Mouse (Mus musculus): ENCODE measurements around the gene Klra4. TPM values are rescaled to one million over a fixed set of nuclear protein-coding genes. Genes with fewer than 3 reads are reported as not detected.
"Not testable (repeated sequence)": the region's sequence is repeated elsewhere in the genome, so short reads cannot be mapped to it uniquely, and the experiment has no call there.

Klra4 gene
- 0.30 and 0.86 TPM in 2 replicates for polyA plus RNA-seq (2012; rRNA removed)

DNA sequence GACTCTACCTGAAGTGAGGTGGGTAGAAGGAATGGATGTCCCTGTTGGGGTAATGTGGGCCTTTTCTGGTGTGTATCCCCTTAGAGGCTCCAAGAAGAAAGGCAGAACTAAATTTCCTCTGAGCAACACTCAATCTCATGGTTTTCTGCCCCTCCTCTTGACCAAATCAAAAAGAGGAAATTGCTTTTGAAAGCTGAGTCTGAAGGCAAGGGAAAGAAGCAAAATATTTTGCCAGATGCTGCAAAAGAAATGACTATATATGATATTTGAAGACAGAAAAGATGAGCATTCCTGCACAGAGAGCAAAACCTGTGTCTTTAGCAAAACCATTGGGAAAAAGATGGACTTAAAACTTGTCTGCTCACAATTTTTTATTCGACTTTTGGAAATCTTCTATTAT lies at the start of gene Klra4:
Klra4 (minus strand) TSS at position 101 of the 400 bp plus-strand sequence.
- DNase-seq (ENCODE audit: low spot score): not testable (repeated sequence)

DNA sequence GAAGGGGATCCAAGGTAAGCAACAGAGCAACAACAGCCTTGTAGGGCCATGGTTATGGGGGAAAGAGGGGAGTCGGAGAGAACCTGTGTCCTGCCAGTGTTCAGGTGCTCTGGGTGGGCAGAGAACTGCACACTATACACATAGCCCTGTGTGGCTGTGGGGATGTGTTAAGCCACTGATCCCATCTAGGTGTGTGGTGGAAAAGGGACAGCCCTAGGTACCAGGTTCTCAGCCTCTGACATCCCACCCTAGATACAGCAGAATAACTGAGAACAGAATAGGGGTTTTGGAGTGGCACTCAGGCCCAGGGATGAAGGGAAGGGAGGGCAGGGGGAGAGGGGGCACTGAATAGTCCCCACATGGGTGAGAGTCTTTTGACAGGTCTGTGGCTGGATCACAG lies 43.4 kb upstream of the Klra4 start:
- DNase-seq (ENCODE audit: low spot score): no peak

DNA sequence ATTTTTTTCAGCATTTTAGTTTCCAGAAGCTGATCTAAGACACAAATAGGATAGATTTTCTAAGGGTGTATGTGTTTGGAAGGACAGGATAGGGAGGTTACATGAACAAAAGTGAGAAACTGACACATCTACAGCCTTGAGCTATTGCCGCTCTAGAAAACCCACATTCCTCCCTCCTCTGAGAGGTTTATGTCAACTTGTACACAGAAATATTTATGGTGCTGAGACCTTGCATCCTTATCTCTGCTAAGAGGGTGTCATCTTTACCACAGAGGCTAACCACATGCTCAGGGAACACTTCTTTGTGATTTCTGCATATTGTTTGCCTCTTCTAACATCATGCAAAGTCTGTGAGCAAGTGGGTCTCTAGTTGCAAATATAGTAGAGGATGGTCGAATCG lies 35.7 kb upstream of the Klra4 start:
- not testable (repeated sequence) for DNase-seq (ENCODE audit: low spot score)

DNA sequence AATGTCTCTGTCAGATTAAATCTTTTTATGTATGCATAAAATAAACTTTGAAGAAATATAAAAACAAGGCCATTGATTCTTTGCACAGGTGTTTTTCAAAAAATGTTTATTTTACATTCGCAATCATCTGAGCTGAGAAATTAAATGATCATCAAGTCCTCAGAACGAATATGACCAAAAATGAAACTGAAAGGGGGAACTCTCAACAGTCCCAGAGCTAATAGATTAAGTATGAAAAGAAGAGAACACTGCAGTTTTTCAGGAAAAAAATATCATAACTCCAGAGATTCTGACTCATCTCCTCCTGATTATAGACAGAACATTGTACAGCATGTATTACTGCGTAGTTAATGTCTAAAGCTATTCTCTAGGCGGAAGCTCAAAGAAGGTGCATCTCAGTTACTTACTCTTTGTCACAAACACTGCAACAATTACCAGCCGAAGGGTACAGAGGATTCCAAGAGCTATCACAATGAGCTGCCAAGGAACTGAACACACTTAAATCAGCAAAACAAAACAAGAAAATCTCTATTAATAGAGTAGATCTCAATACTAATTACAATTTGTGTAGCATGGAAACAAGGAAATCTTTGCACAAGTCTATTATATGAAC lies 25.4 kb upstream of the Klra4 start:
- no peak for DNase-seq (ENCODE audit: low spot score)

DNA sequence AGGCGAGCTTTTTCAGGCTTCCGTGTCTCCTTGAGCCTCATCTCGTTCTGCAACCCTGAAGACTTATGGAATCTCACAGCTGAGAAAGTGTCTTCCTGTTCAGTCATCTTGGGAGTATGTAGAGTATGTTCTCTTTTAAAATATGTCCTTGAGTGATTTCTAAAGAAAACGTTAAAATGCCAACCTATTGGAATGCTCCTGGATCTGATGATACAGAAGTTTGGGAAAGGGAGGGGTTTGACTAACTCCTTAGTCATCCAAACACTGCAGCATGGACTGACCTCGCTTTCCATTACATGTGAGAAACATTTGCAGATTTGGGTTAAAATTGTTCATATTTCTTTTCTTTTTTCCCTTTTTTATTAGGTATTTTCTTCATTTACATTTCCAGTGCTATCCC lies 1.9 kb downstream of the Klra4 start:
- DNase-seq (ENCODE audit: low spot score): no peak

DNA sequence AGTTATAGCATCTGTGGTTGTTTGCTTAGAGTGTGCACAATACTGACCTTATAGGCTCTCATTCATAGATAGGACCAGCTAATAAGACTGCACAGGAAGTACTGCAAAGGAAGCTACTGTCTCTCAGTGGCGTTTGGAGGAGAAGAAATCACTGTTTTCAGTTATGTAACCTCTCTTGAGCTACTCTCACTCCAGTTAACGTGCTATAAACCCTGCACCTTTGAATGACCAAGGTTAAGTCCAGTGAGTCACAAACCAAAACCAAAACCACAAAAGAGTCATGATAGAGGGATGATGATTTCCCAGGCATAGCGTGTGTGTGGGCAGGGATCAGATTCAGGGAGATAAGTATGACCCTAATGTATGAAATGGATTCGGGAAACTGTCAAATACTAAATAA lies 31.9 kb downstream of the Klra4 start:
- not testable (repeated sequence) for DNase-seq (ENCODE audit: low spot score)

DNA sequence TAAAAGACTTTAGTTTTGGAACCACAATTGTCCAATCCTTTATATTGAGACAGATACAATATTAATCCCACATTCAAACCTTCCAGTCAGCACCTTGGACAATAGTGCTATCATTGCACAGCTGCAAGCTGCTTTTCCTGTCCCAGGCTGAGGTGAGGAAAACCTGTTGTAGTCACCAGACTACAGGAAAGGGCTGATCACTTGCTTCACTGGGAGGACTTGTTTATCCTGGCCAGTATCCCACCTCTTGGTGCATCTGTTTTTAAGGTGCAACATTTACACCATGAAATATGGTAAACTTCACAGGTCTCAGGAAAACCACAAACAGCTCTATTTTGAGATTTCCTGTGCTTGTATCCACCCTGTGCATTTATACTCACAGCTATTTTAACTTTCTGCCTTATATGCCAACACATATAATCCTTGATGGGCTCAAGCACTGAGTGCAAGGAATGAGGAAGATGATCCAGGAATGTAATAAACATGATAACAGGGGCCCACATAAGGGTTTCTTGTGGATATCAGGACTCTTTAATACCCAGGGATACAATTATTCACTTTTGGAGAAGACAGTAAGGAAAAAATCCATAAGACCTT lies 35.5 kb downstream of the Klra4 start:
- DNase-seq (ENCODE audit: low spot score): not testable (repeated sequence)

DNA sequence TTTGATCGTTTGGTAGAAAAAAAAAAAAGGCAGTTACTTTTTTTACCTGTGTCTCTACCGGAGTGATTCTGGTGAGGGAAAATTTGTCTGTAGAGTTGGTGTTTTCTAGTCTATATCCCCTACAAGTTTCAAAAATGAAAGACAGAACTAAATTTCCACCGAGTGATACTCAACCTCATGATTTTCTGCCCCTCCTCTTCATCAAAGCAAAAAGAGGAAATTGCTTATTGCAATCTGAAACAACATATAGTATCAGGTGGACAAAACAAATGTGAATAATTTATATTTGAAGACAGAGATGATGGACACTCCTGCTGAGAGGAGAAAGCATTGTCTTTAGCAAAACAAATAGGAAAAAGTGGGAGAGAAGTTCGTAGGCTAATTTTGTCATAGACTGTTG lies 40.2 kb downstream of the Klra4 start, which contains the start of gene Klra6:
Klra6 (minus strand) TSS at position 101 of the 400 bp plus-strand sequence.
- DNase-seq (ENCODE audit: low spot score): no peak

Other genes with a start within 250 kb of the Klra4 start
- not detected in 2 replicates for gene Gm17631, start 204.6 kb downstream of the Klra4 start, polyA plus RNA-seq (2012; rRNA removed)
- gene Klra17, start 190.6 kb downstream of the Klra4 start, polyA plus RNA-seq (2012; rRNA removed): 0.04 and 0.07 TPM in 2 replicates
- 0.07 TPM in 1 of 2 replicates, not detected in the other for gene Klra5, start 149.6 kb downstream of the Klra4 start, polyA plus RNA-seq (2012; rRNA removed)
- gene Klra6, start 40.3 kb downstream of the Klra4 start, polyA plus RNA-seq (2012; rRNA removed): 0.06 TPM in 1 of 2 replicates, not detected in the other
- gene Klra8, start 62.6 kb upstream of the Klra4 start, polyA plus RNA-seq (2012; rRNA removed): 0.67 and 0.97 TPM in 2 replicates
- gene Klra9, start 125.8 kb upstream of the Klra4 start, polyA plus RNA-seq (2012; rRNA removed): 0.63 and 0.74 TPM in 2 replicates
- 1.2 TPM in 2 replicates for gene Klra7, start 166.1 kb upstream of the Klra4 start, polyA plus RNA-seq (2012; rRNA removed)
- 0.12 and 0.15 TPM in 2 replicates for gene Klra10, start 214.7 kb upstream of the Klra4 start, polyA plus RNA-seq (2012; rRNA removed)

Measured in urinary bladder, adult 2 months (tissue).